28 mouse cellular contexts compared by ENCODE assay signal in genomic region chr13:38975853-38976252, GRCm38 (mm10).
"Had no signal": no experiment of that assay in that cellular context is flagged by ENCODE, and none has a peak within 500 bp of the region (broad histone marks: within the 10 kb centered on the region; RNA-seq: fewer than 3 reads in every experiment).

No protein-coding gene starts in this region.

- H3K27me3 ChIP-seq: embryonic facial prominence, embryonic 12.5 days; embryonic facial prominence, embryonic 13.5 days; embryonic facial prominence, embryonic 15.5 days; forebrain, embryonic 12.5 days; forebrain, embryonic 13.5 days; forebrain, embryonic 15.5 days had no signal

- H3K9me3 ChIP-seq: embryonic facial prominence, embryonic 10.5 days; embryonic facial prominence, embryonic 12.5 days; embryonic facial prominence, embryonic 13.5 days; embryonic facial prominence, embryonic 15.5 days; forebrain, embryonic 10.5 days; forebrain, embryonic 12.5 days; forebrain, embryonic 13.5 days; forebrain, embryonic 15.5 days had no signal

- H3K4me2 ChIP-seq: embryonic facial prominence, embryonic 12.5 days; embryonic facial prominence, embryonic 13.5 days; embryonic facial prominence, embryonic 15.5 days; forebrain, embryonic 12.5 days; forebrain, embryonic 13.5 days; forebrain, embryonic 15.5 days had no signal

- DNase-seq: cerebellum, adult 18-20 months; cerebellum, adult 2 months; cerebellum, adult 8-10 months; cerebellum, adult 9-10 months; cerebellum, adult 9-11 months; cerebellum, postnatal 10 days; cerebellum, postnatal 14 days; cerebellum, postnatal 25 days; cerebellum, postnatal 36 days; embryo, embryonic 11 days; forebrain, postnatal 0 days; gastrocnemius, adult 2 months; gastrocnemius, postnatal 10 days; gastrocnemius, postnatal 14 days; gastrocnemius, postnatal 25 days; gastrocnemius, postnatal 36 days; heart, adult 18-20 months had no signal

- ATAC-seq: forebrain, embryonic 13.5 days; forebrain, embryonic 14.5 days; forebrain, embryonic 15.5 days; forebrain, embryonic 16.5 days; forebrain, postnatal 0 days had no signal

- H3K27ac ChIP-seq: embryonic facial prominence, embryonic 10.5 days; embryonic facial prominence, embryonic 12.5 days; embryonic facial prominence, embryonic 13.5 days; embryonic facial prominence, embryonic 15.5 days; forebrain, embryonic 10.5 days; forebrain, embryonic 12.5 days; forebrain, embryonic 13.5 days; forebrain, embryonic 15.5 days; gastrocnemius, adult 2 months had no signal

- H3K36me3 ChIP-seq: embryonic facial prominence, embryonic 10.5 days; embryonic facial prominence, embryonic 12.5 days; embryonic facial prominence, embryonic 13.5 days; embryonic facial prominence, embryonic 15.5 days; forebrain, embryonic 10.5 days; forebrain, embryonic 12.5 days; forebrain, embryonic 15.5 days had no signal

- H3K4me1 ChIP-seq: embryonic facial prominence, embryonic 12.5 days; embryonic facial prominence, embryonic 13.5 days; embryonic facial prominence, embryonic 15.5 days; forebrain, embryonic 12.5 days; forebrain, embryonic 13.5 days; forebrain, embryonic 15.5 days had no signal

- H3K4me3 ChIP-seq: embryonic facial prominence, embryonic 10.5 days; embryonic facial prominence, embryonic 12.5 days; embryonic facial prominence, embryonic 13.5 days; embryonic facial prominence, embryonic 15.5 days; erythroblast, embryonic 14.5 days; forebrain, embryonic 10.5 days; forebrain, embryonic 12.5 days; forebrain, embryonic 13.5 days; forebrain, embryonic 15.5 days; gastrocnemius, adult 2 months had no signal

- H3K9ac ChIP-seq: embryonic facial prominence, embryonic 12.5 days; embryonic facial prominence, embryonic 13.5 days; embryonic facial prominence, embryonic 15.5 days; forebrain, embryonic 12.5 days; forebrain, embryonic 13.5 days; forebrain, embryonic 15.5 days; forebrain, postnatal 0 days had no signal
